Mouse (Mus musculus): ENCODE measurements around the gene Slfnl1. TPM values are rescaled to one million over a fixed set of nuclear protein-coding genes. Genes with fewer than 3 reads are reported as not detected.

Gene Slfnl1
- 0.08 and 0.11 TPM in 2 replicates for polyA plus RNA-seq (2015; fragmentation: Nextera tagmentation; extraction: Ambion mirVana)

- Histone ChIP-seq H3K4me1 (ENCODE audit: control insufficient read depth, insufficient read depth, low read length) (no peaks in the 10 kb centered on the region), H3K4me2 (ENCODE audit: low read depth, low read length) (no peak within 1 kb of the TSS), H3K27ac (ENCODE audit: low read length) (no peak within 1 kb of the TSS), H3K36me3 (ENCODE audit: control insufficient read depth, insufficient read depth) (peaks cover 40% of the 10 kb centered on the region), H3K9me3 (replicated peaks; ENCODE audit: control insufficient read depth, low read length) (no peaks in the 10 kb centered on the region), H3K9ac (ENCODE audit: low read length) (no peak within 1 kb of the TSS), H3K27me3 (ENCODE audit: control insufficient read depth, insufficient read depth, low read length) (no peaks in the 10 kb centered on the region), H3K4me3 (ENCODE audit: low read length) (no peak within 1 kb of the TSS)
- no peak for ATAC-seq (replicated peaks; ENCODE audit: extremely low read depth, insufficient read depth, low FRiP score)
- 82% methylated on average over 6 of the region's 6 CpGs for WGBS
These were observed at the start of gene Slfnl1 for GRCm38 (mm10) chr4:120531986-120532385. Gene Slfnl1 (plus strand): TSS chr4:120532231.

DNA sequence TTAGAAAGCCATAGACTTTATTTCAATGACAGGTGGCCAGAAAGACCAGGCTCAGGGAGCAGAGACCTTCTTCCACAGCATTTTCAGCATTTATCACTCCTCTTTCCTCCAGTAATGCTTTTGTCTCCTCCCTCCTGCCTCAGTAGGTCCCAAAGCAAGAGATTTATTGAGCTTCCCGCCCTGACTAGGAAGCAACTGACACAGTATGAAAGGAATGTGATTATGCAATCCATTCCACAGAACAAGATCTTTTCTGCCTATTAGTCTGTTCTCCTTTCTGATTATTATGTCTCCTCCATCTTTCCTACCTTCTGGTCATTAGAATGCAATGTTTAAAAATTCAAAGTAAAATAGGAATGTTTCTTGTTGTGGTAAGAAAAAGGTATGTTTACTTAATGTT is 44.3 kb upstream of the Slfnl1 start:
- no peaks in the 10 kb centered on the region for H3K27me3 ChIP-seq (ENCODE audit: control insufficient read depth, insufficient read depth, low read length)
- peaks cover 21% of the 10 kb centered on the region for H3K36me3 ChIP-seq (ENCODE audit: control insufficient read depth, insufficient read depth)
- peaks cover 12% of the 10 kb centered on the region for H3K4me1 ChIP-seq (ENCODE audit: control insufficient read depth, insufficient read depth, low read length)
- ATAC-seq (replicated peaks; ENCODE audit: extremely low read depth, insufficient read depth, low FRiP score) = no peak
- H3K27ac ChIP-seq (ENCODE audit: low read length) = peak overlapping the region; percentile 51
- no peak overlapping the region for H3K9ac ChIP-seq (ENCODE audit: low read length)
- H3K9me3 ChIP-seq (replicated peaks; ENCODE audit: control insufficient read depth, low read length) = no peaks in the 10 kb centered on the region
- no peak overlapping the region for H3K4me2 ChIP-seq (ENCODE audit: low read depth, low read length)
- no peak overlapping the region for H3K4me3 ChIP-seq (ENCODE audit: low read length)
- WGBS = 3% methylated on average over 1 of the region's 1 CpGs

DNA sequence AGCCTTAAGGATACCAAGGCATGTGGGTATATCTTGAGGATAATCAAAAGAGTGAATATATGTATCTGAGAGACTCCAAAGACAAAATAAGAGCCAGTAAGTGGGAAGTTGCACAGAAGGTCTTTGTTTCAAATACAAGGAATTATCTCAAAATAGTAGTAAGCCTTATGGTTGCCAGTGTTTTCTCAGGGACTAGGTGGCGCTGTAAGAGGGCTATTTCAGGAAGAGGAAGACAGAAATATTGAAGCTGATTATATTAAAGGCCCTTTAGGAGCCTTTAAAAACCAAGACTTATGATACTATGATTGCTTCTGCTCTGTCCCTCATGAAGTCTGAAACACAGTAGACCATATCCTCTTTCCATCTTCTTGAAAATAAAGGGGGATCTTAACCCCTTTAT is 25.1 kb upstream of the Slfnl1 start:
- H3K27me3 ChIP-seq (ENCODE audit: control insufficient read depth, insufficient read depth, low read length) = no peaks in the 10 kb centered on the region
- no peak overlapping the region for H3K27ac ChIP-seq (ENCODE audit: low read length)
- H3K4me2 ChIP-seq (ENCODE audit: low read depth, low read length) = no peak overlapping the region
- 87% methylated on average over 1 of the region's 1 CpGs for WGBS
- H3K4me1 ChIP-seq (ENCODE audit: control insufficient read depth, insufficient read depth, low read length) = no peaks in the 10 kb centered on the region
- peaks cover 4% of the 10 kb centered on the region; the same call in 1 of the 2 replicates for H3K9me3 ChIP-seq (replicated peaks; ENCODE audit: control insufficient read depth, low read length)
- H3K9ac ChIP-seq (ENCODE audit: low read length) = no peak overlapping the region
- no peak for ATAC-seq (replicated peaks; ENCODE audit: extremely low read depth, insufficient read depth, low FRiP score)
- H3K36me3 ChIP-seq (ENCODE audit: control insufficient read depth, insufficient read depth) = peaks cover 35% of the 10 kb centered on the region
- no peak overlapping the region for H3K4me3 ChIP-seq (ENCODE audit: low read length)

DNA sequence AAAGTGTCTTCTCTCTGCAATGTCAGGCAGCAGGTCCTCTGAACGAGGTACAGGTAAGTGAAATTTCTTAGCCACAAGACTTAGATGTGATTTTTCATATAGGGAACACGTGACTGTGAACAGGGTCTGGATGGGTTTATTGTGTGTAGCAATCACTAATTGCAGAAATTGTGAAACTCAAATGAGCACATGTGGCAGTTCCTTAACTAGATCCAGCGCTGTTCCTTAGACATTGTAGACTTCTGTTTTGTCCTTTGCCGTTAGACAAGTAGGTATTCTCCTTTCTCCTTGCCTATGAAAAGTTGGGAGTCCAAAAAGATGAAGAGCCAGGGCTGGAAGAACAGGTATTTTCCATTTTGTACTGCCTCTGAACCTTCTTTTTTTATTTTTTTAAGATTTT is 20.8 kb upstream of the Slfnl1 start:
- H3K4me3 ChIP-seq (ENCODE audit: low read length) = no peak overlapping the region
- H3K36me3 ChIP-seq (ENCODE audit: control insufficient read depth, insufficient read depth) = peaks cover 40% of the 10 kb centered on the region
- no peaks in the 10 kb centered on the region for H3K4me1 ChIP-seq (ENCODE audit: control insufficient read depth, insufficient read depth, low read length)
- H3K27me3 ChIP-seq (ENCODE audit: control insufficient read depth, insufficient read depth, low read length) = no peaks in the 10 kb centered on the region
- no peak for ATAC-seq (replicated peaks; ENCODE audit: extremely low read depth, insufficient read depth, low FRiP score)
- no peak overlapping the region for H3K4me2 ChIP-seq (ENCODE audit: low read depth, low read length)
- H3K9me3 ChIP-seq (replicated peaks; ENCODE audit: control insufficient read depth, low read length) = peaks cover 4% of the 10 kb centered on the region; the same call in 1 of the 2 replicates
- 97% methylated on average over 4 of the region's 4 CpGs for WGBS
- no peak overlapping the region for H3K27ac ChIP-seq (ENCODE audit: low read length)
- H3K9ac ChIP-seq (ENCODE audit: low read length) = no peak overlapping the region

DNA sequence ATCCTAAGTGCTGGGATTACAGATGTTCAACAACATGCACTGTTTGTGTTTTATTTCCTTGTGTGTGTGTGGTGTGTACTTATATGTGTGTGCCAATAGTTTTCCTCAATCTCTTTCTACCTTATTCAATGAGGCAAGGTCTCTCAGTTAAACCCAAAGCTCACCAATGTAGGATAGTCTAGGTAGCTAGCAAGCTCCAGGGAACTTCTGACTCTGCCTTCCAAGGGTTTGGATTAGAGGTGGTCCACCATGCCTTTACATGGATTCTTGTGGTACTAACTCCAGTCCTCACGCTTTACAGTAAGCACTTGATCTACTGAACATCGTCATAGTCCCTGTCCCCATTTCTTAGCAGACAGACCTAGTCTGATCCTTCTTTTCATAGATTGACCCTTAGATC is 17.7 kb upstream of the Slfnl1 start:
- 90% methylated on average over 2 of the region's 2 CpGs for WGBS
- Histone ChIP-seq H3K4me3 (ENCODE audit: low read length) (no peak overlapping the region), H3K36me3 (ENCODE audit: control insufficient read depth, insufficient read depth) (peaks cover 39% of the 10 kb centered on the region), H3K4me1 (ENCODE audit: control insufficient read depth, insufficient read depth, low read length) (no peaks in the 10 kb centered on the region), H3K27me3 (ENCODE audit: control insufficient read depth, insufficient read depth, low read length) (no peaks in the 10 kb centered on the region), H3K9ac (ENCODE audit: low read length) (no peak overlapping the region), H3K9me3 (replicated peaks; ENCODE audit: control insufficient read depth, low read length) (peaks cover 2% of the 10 kb centered on the region; the same call in 1 of the 2 replicates), H3K4me2 (ENCODE audit: low read depth, low read length) (no peak overlapping the region), H3K27ac (ENCODE audit: low read length) (no peak overlapping the region)
- no peak for ATAC-seq (replicated peaks; ENCODE audit: extremely low read depth, insufficient read depth, low FRiP score)

GRCm38 (mm10) chr4:120516491-120516890 is 15.5 kb upstream of the Slfnl1 start:
- Histone ChIP-seq H3K4me2 (ENCODE audit: low read depth, low read length) (no peak overlapping the region), H3K9me3 (replicated peaks; ENCODE audit: control insufficient read depth, low read length) (no peaks in the 10 kb centered on the region), H3K36me3 (ENCODE audit: control insufficient read depth, insufficient read depth) (peaks cover 31% of the 10 kb centered on the region), H3K4me1 (ENCODE audit: control insufficient read depth, insufficient read depth, low read length) (no peaks in the 10 kb centered on the region), H3K9ac (ENCODE audit: low read length) (no peak overlapping the region), H3K27me3 (ENCODE audit: control insufficient read depth, insufficient read depth, low read length) (no peaks in the 10 kb centered on the region), H3K27ac (ENCODE audit: low read length) (no peak overlapping the region), H3K4me3 (ENCODE audit: low read length) (no peak overlapping the region)
- ATAC-seq (replicated peaks; ENCODE audit: extremely low read depth, insufficient read depth, low FRiP score) = no peak
- 93% methylated on average over 7 of the region's 7 CpGs for WGBS

- H3K27ac ChIP-seq (ENCODE audit: low read length) = no peak overlapping the region; the same call in 1 of the 2 replicates
- 82% methylated on average over 7 of the region's 7 CpGs for WGBS
- no peaks in the 10 kb centered on the region for H3K4me1 ChIP-seq (ENCODE audit: control insufficient read depth, insufficient read depth, low read length)
- no peak for ATAC-seq (replicated peaks; ENCODE audit: extremely low read depth, insufficient read depth, low FRiP score)
- no peak overlapping the region for H3K4me2 ChIP-seq (ENCODE audit: low read depth, low read length)
- no peaks in the 10 kb centered on the region for H3K27me3 ChIP-seq (ENCODE audit: control insufficient read depth, insufficient read depth, low read length)
- peaks cover 33% of the 10 kb centered on the region for H3K36me3 ChIP-seq (ENCODE audit: control insufficient read depth, insufficient read depth)
- no peak overlapping the region for H3K9ac ChIP-seq (ENCODE audit: low read length)
- no peak overlapping the region for H3K4me3 ChIP-seq (ENCODE audit: low read length)
- H3K9me3 ChIP-seq (replicated peaks; ENCODE audit: control insufficient read depth, low read length) = no peaks in the 10 kb centered on the region
These were observed 15.1 kb upstream of the Slfnl1 start for GRCm38 (mm10) chr4:120516907-120517306.

- Histone ChIP-seq H3K4me2 (ENCODE audit: low read depth, low read length) (no peak overlapping the region), H3K9me3 (replicated peaks; ENCODE audit: control insufficient read depth, low read length) (no peaks in the 10 kb centered on the region), H3K9ac (ENCODE audit: low read length) (no peak overlapping the region), H3K4me3 (ENCODE audit: low read length) (no peak overlapping the region), H3K4me1 (ENCODE audit: control insufficient read depth, insufficient read depth, low read length) (no peaks in the 10 kb centered on the region), H3K27me3 (ENCODE audit: control insufficient read depth, insufficient read depth, low read length) (no peaks in the 10 kb centered on the region), H3K36me3 (ENCODE audit: control insufficient read depth, insufficient read depth) (peaks cover 37% of the 10 kb centered on the region), H3K27ac (ENCODE audit: low read length) (peak overlapping the region; percentile 24; the same call in 1 of the 2 replicates)
- 76% methylated on average over 4 of the region's 4 CpGs for WGBS
- no peak for ATAC-seq (replicated peaks; ENCODE audit: extremely low read depth, insufficient read depth, low FRiP score)
These were observed 14.7 kb upstream of the Slfnl1 start for GRCm38 (mm10) chr4:120517335-120517734.

- Histone ChIP-seq H3K4me1 (ENCODE audit: control insufficient read depth, insufficient read depth, low read length) (no peaks in the 10 kb centered on the region), H3K27ac (ENCODE audit: low read length) (no peak overlapping the region), H3K27me3 (ENCODE audit: control insufficient read depth, insufficient read depth, low read length) (no peaks in the 10 kb centered on the region), H3K9me3 (replicated peaks; ENCODE audit: control insufficient read depth, low read length) (no peaks in the 10 kb centered on the region), H3K9ac (ENCODE audit: low read length) (no peak overlapping the region), H3K4me2 (ENCODE audit: low read depth, low read length) (no peak overlapping the region), H3K36me3 (ENCODE audit: control insufficient read depth, insufficient read depth) (peaks cover 59% of the 10 kb centered on the region), H3K4me3 (ENCODE audit: low read length) (no peak overlapping the region)
- ATAC-seq (replicated peaks; ENCODE audit: extremely low read depth, insufficient read depth, low FRiP score) = no peak
- WGBS = 81% methylated on average over 5 of the region's 5 CpGs
These were observed 10.3 kb upstream of the Slfnl1 start for GRCm38 (mm10) chr4:120521761-120522160.

All from heart, embryonic 16.5 days (tissue).